Mouse (Mus musculus) liver, embryonic 14.5 days (tissue): ENCODE data around the gene Ube2e1. TPM values are rescaled to one million over a fixed set of nuclear protein-coding genes. Genes with fewer than 3 reads are reported as not detected.

Experiments used
- ATAC-seq: fragments of 200-750 bp; cut with Nextera tagmentation; 2 replicates; pipeline ENCODE4 v1.8.0; 2017; ENCODE audit warnings: moderate number of reproducible peaks, mild to moderate bottlenecking, moderate library complexity; ENCODE audit not compliant: insufficient read depth
- DNase-seq, 3 experiments: peaks; one replicate each; pipeline ENCODE4 v3.0.0-alpha.2; 2012 to 2013; ENCODE audit warnings: low read depth in 3 of 3, low spot score in 3 of 3
- H3K27ac ChIP-seq: fragments of 300-500 bp; sonication (generic); 2 replicates; pipeline ENCODE4 v1.5.1; 2014; ENCODE audit warnings: moderate library complexity, mild to moderate bottlenecking, control low read depth, inconsistent platforms
- H3K27me3 ChIP-seq: fragments of 300-500 bp; sonication (generic); 2 replicates; pipeline ENCODE4 v1.6.1; 2014; ENCODE audit warnings: mild to moderate bottlenecking, low read length, moderate library complexity; ENCODE audit not compliant: control insufficient read depth, insufficient read depth
- H3K36me3 ChIP-seq: fragments of 300-500 bp; sonication (generic); replicated peaks from 2 replicates; pipeline ENCODE4 v1.6.1; 2014; ENCODE audit warnings: low read depth; ENCODE audit not compliant: control insufficient read depth, insufficient read depth
- H3K4me1 ChIP-seq, 2 experiments: fragments of 200-500 bp in 1 of 2; fragments of 300-500 bp in 1 of 2; sonication (generic) in 1 of 2; replicated peaks; 2 replicates each; pipeline ENCODE4 v1.6.1; 2012 to 2014; ENCODE audit warnings: antibody characterized with exemption in 1 of 2, inconsistent platforms in 1 of 2, low read length in 1 of 2; ENCODE audit not compliant: control insufficient read depth in 2 of 2, insufficient read depth in 2 of 2
- H3K4me2 ChIP-seq: fragments of 300-500 bp; sonication (generic); 2 replicates; pipeline ENCODE4 v1.6.1; 2014; ENCODE audit warnings: low read depth, mild to moderate bottlenecking, control low read depth, moderate library complexity
- H3K4me3 ChIP-seq, 2 experiments: fragments of 200-500 bp in 1 of 2; fragments of 300-500 bp in 1 of 2; sonication (generic) in 1 of 2; 2 replicates each; pipeline ENCODE4 v1.5.1; 2012 to 2014; ENCODE audit warnings: low read depth in 2 of 2, low read length in 2 of 2, mild to moderate bottlenecking in 2 of 2, control low read depth in 1 of 2, inconsistent platforms in 1 of 2, moderate library complexity in 1 of 2; ENCODE audit not compliant: insufficient read depth in 1 of 2
- H3K9ac ChIP-seq: fragments of 300-500 bp; sonication (generic); replicated peaks from 2 replicates; pipeline ENCODE4 v1.6.1; 2014; ENCODE audit warnings: mild to moderate bottlenecking, control low read depth, moderate library complexity
- H3K9me3 ChIP-seq: fragments of 300-500 bp; sonication (generic); 2 replicates; pipeline ENCODE4 v1.6.1; 2016; ENCODE audit warnings: low read length, mixed read lengths; ENCODE audit not compliant: control insufficient read depth
- CTCF ChIP-seq: IDR thresholded peaks from 2 replicates; pipeline ENCODE4 v1.5.1; 2016; ENCODE audit warnings: antibody characterized with exemption, low read depth, control low read depth
- EP300 ChIP-seq: IDR thresholded peaks from 2 replicates; pipeline ENCODE4 v1.6.1; 2016; ENCODE audit warnings: antibody characterized with exemption, low read depth
- WGBS: fragments of 180-500 bp; shearing (Covaris S2); extraction: QIAGEN DNeasy Blood & Tissue Kit; methylation state at CpG from one replicate; pipeline ENCODE4 v1.1.7; 2014; ENCODE audit not compliant: insufficient replicate concordance; 5-methylcytosine and 5-hydroxymethylcytosine counted together
- polyA plus RNA-seq, 2 experiments: library from polyadenylated mRNA; depleted of rRNA in 1 of 2; stranded (reverse) in 1 of 2; unstranded in 1 of 2; fragments of >200 nt; fragmentation: Nextera tagmentation in 1 of 2; extraction: Ambion mirVana in 1 of 2; gene quantifications; 2 replicates each; pipeline versions ENCODE4 v1.2.1 to v1.2.3; 2012 to 2014

Gene Ube2e1
- polyA plus RNA-seq, 2 experiments, result 11.6 to 20.9 TPM

DNA sequence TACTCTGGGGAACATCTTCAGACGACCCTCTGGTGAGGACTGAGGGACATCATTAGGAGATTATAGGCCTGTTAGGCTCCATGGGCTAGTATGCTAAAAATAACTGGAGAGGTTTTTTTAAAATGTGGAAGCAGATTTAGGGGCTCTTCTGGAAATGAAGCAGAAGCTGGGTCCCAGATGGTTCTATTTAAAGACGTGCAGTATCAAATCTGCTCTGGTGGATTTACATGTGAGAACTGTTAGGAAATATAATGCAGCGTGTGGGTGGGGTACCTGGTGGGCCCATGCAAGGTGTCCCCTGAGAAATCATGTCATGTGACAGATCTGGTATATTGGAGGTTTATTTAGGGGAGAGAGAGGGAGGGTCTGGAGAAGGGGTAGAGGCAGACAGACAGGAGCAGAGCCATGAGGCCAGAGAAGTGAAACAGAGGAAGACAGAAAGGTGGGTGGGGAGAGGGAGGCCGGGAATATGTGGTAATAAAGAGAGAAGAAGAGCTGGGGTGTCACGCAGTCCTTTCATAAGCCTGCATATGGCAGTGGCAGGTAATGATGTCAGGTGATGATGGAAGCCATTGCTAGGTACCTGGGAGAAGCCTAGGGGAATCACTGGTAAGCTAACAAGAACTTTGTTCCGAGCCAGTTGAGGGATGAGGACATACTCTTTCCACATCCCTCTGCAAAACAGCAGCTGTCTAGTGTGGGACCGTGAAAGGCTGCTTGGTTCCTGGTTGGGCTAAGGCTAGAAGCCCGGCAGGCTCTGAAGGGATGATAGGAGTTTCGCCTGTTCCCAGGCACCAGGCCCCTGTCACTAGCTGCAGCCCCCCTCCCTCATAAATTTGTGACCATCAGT, 41.3 kb upstream of the Ube2e1 start:
- 51% methylated on average over 9 of the region's 9 CpGs for WGBS
- H3K9ac ChIP-seq, result no peak overlapping the region
- no peak overlapping the region for H3K4me2 ChIP-seq
- no peaks in the 10 kb centered on the region for H3K9me3 ChIP-seq
- no peak overlapping the region for H3K27ac ChIP-seq
- no peak overlapping the region for H3K4me3 ChIP-seq
- ATAC-seq, result no peak
- no peak for TF ChIP-seq EP300
- TF ChIP-seq CTCF, result no peak
- H3K4me1 ChIP-seq, result peaks cover 0 to 3% of the 10 kb centered on the region in 2 experiments; a peak in 1 of 4 replicates
- no peak for DNase-seq
- H3K27me3 ChIP-seq, result no peaks in the 10 kb centered on the region
- no peaks in the 10 kb centered on the region for H3K36me3 ChIP-seq

DNA sequence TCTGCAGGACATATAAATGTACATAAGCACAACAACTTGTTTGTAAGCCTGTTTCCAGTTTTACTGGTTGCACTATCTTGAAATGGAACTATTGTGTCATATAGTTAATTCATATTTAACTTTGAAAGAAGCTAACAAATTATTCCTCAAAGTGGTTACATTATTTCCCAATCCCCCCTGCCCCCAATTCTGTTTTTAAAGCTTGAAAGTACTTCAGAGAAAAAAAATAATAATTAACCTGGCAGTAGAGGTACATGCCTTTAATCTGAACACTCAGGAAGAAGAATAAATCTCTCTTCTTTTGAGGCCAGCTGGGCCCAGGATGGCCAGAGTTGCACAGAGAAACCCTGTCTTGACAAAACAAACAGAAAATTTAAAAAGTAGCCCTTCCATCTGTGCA, 37.4 kb upstream of the Ube2e1 start:
- no peaks in the 10 kb centered on the region for H3K27me3 ChIP-seq
- ATAC-seq, result no peak
- no peak overlapping the region for H3K4me2 ChIP-seq
- no peak overlapping the region for H3K27ac ChIP-seq
- H3K9me3 ChIP-seq, result no peaks in the 10 kb centered on the region
- no peak for DNase-seq
- H3K36me3 ChIP-seq, result no peaks in the 10 kb centered on the region
- H3K9ac ChIP-seq, result no peak overlapping the region
- peaks cover 0 to 5% of the 10 kb centered on the region in 2 experiments; a peak in 2 of 4 replicates for H3K4me1 ChIP-seq
- no peak overlapping the region for H3K4me3 ChIP-seq
- TF ChIP-seq CTCF, result no peak
- no peak for TF ChIP-seq EP300

DNA sequence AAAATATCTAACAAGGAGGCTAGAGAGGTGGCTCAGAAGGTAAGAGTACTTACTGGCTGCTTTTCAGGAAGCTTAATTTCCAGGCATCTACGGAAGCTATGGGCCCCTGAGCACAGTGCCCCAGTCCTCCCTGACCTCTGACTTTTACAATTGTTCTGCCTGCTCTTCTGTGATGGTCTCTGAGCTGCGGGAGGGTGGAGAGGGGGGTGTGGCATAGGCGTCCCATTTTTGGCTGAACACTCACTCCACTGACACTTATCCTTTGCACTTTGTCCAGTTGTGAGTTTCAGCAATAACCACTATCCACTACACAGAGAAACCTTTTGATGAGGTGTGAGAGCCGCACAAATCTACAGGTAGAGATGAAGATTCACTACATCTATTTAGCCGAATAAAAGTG, 35.4 kb upstream of the Ube2e1 start:
- H3K4me3 ChIP-seq, result no peak overlapping the region
- H3K27ac ChIP-seq, result no peak overlapping the region
- no peaks in the 10 kb centered on the region for H3K36me3 ChIP-seq
- no peak for ATAC-seq
- H3K4me1 ChIP-seq, result peaks cover 0 to 5% of the 10 kb centered on the region in 2 experiments; a peak in 2 of 4 replicates
- TF ChIP-seq CTCF (no peak), EP300 (no peak)
- no peak overlapping the region for H3K9ac ChIP-seq
- no peaks in the 10 kb centered on the region for H3K9me3 ChIP-seq
- H3K4me2 ChIP-seq, result no peak overlapping the region
- no peak for DNase-seq
- 42% methylated on average over 5 of the region's 5 CpGs for WGBS
- H3K27me3 ChIP-seq, result no peaks in the 10 kb centered on the region

DNA sequence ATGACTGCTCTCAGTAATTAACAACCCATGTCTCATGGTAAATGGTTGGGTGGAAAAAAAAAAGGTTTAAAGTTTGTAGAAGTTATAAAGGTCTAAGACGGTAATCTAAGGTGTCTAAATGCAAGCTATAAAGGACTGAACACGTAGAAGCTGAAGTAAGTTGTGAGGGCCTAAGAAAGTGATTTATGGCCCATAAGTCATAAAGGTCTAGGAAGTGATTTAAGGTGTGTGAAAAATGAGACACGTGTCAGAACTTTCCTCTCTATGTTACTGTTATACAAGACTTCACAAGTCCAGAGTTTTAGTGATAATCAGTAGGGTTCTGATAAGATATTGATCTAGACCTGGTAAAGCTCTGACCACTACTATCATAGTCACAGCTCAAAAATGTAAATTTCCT, 32.7 kb upstream of the Ube2e1 start:
- TF ChIP-seq CTCF (no peak), EP300 (no peak)
- no peak overlapping the region for H3K4me2 ChIP-seq
- no peak overlapping the region for H3K9ac ChIP-seq
- H3K27me3 ChIP-seq, result no peaks in the 10 kb centered on the region
- H3K27ac ChIP-seq, result no peak overlapping the region
- no peaks in the 10 kb centered on the region for H3K9me3 ChIP-seq
- H3K4me3 ChIP-seq, result no peak overlapping the region
- ATAC-seq (no peak), DNase-seq (no peak)
- H3K36me3 ChIP-seq, result no peaks in the 10 kb centered on the region
- H3K4me1 ChIP-seq, result peaks cover 0 to 2% of the 10 kb centered on the region in 2 experiments; a peak in 1 of 4 replicates
- WGBS, result 47% methylated on average over 3 of the region's 3 CpGs

DNA sequence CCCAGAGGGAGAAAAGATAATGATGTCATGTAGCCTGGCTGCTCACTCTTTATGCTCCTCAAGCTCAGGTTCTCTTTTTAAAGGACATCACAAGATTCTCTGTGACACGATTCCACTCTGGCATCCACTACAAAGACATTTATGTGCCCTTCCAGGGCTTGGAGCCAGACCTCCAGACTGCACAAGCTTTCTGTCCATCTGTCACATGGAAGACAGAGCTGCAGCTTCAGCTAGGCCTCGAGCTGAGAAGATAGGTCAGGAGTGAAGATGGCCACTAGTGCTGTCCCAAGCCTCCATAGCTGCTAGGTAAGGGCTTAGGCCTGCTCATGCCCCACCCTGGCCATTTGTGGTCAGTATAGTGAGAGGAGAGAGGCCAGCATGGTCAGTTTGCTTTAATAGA, 24.8 kb upstream of the Ube2e1 start:
- Histone ChIP-seq H3K27ac (no peak overlapping the region), H3K9ac (no peak overlapping the region), H3K36me3 (no peaks in the 10 kb centered on the region), H3K4me2 (no peak overlapping the region), H3K4me1 (no peaks in the 10 kb centered on the region), H3K9me3 (no peaks in the 10 kb centered on the region), H3K4me3 (no peak overlapping the region), H3K27me3 (no peaks in the 10 kb centered on the region)
- DNase-seq, result no peak
- 29% methylated on average over 2 of the region's 2 CpGs for WGBS
- TF ChIP-seq CTCF (no peak), EP300 (no peak)
- ATAC-seq, result no peak
